Mouse (Mus musculus) heart, adult 2 months (tissue): Measurements from ENCODE around the gene Crybg2.

Source experiments
- CTCF ChIP-seq: fragments of 200-600 bp; IDR thresholded peaks from 2 replicates; pipeline ENCODE4 v1.8.1; 2022; ENCODE audit warnings: antibody characterized with exemption, mild to moderate bottlenecking, moderate library complexity
- EP300 ChIP-seq: fragments of 200-500 bp; IDR thresholded peaks from 2 replicates; pipeline ENCODE4 v1.6.1; 2011; ENCODE audit warnings: low read depth, low read length, control low read depth; ENCODE audit not compliant: insufficient read depth
- POLR2A ChIP-seq: fragments of 200-500 bp; IDR thresholded peaks from 2 replicates; pipeline ENCODE4 v1.6.1; 2011; ENCODE audit warnings: mild to moderate bottlenecking, low read depth, low read length, control low read depth; ENCODE audit not compliant: insufficient read depth

- peak; percentile 63 for TF ChIP-seq CTCF
- TF ChIP-seq POLR2A: no peak
- TF ChIP-seq EP300: no peak
Observed at GRCm38 (mm10) chr4:134078694-134079093, 18.1 kb downstream of the Crybg2 start.
